Mouse (Mus musculus) yolk sac, embryonic 10.5 days (tissue): ENCODE measurements around the gene Abca12.

Source experiments
- DNase-seq: peaks from one replicate; pipeline ENCODE4 v3.0.0-alpha.2; 2017; ENCODE audit warnings: low spot score

Gene Abca12

GRCm38 (mm10) chr1:71193931-71194330, 220.8 kb downstream of the Abca12 start:
- DNase-seq: no peak
